Mouse (Mus musculus): ENCODE measurements around the gene Hist1h1b. TPM values are rescaled to one million over a fixed set of nuclear protein-coding genes. Genes with fewer than 3 reads are reported as not detected.
"Not testable (repeated sequence)": the region's sequence is repeated elsewhere in the genome, so short reads cannot be mapped to it uniquely, and the experiment has no call there.

The Hist1h1b gene
- 10 to 100 TPM; 49.0 to 49.9 TPM for total RNA-seq (2021)
- long read RNA-seq, experiment 1 = 0 reads
- long read RNA-seq, experiment 2 = 0 reads

GRCm38 (mm10) chr13:21779767-21780731, at the start of gene Hist1h1b:
Gene Hist1h1b (minus strand): TSS chr13:21780625.
- DNase-seq = peak; percentile 50
- intact Hi-C loops (cut with DNase I; ENCODE audit: low total_unique reads) = no loop called here

GRCm38 (mm10) chr13:21828511-21828910, 48.1 kb upstream of the Hist1h1b start:
- intact Hi-C loops (cut with DNase I; ENCODE audit: low total_unique reads) = loop anchor here (10.0 kb wide), 1 partner anchor 206 kb away; the partner anchor contains the start of genes Hist1h2ah and Hist1h2bk
- no peak for DNase-seq

- DNase-seq = not testable (repeated sequence)
- intact Hi-C loops (cut with DNase I; ENCODE audit: low total_unique reads) = loop anchor here (10.0 kb wide), 1 partner anchor 215 kb away; the partner anchor contains the start of genes Hist1h2ah and Hist1h2bk
Observed at GRCm38 (mm10) chr13:21820082-21820890, 39.9 kb upstream of the Hist1h1b start.

- intact Hi-C loops (cut with DNase I; ENCODE audit: low total_unique reads); DNase-seq: not testable (repeated sequence)
Observed at GRCm38 (mm10) chr13:21812092-21812491, 31.7 kb upstream of the Hist1h1b start.

- intact Hi-C loops (cut with DNase I; ENCODE audit: low total_unique reads); DNase-seq: not testable (repeated sequence)
Observed at GRCm38 (mm10) chr13:21811539-21811938, 31.1 kb upstream of the Hist1h1b start, which contains the start of gene Hist1h4m. Gene Hist1h4m (plus strand): TSS chr13:21811746.

GRCm38 (mm10) chr13:21811074-21811473, 30.6 kb upstream of the Hist1h1b start:
- DNase-seq; intact Hi-C loops (cut with DNase I; ENCODE audit: low total_unique reads): not testable (repeated sequence)

GRCm38 (mm10) chr13:21810073-21810472, 29.6 kb upstream of the Hist1h1b start, which contains the start of the genes Hist1h2bq and Hist1h2ao:
Gene Hist1h2bq (minus strand): TSS chr13:21810197.
Gene Hist1h2ao (plus strand): TSS chr13:21810465.
- intact Hi-C loops (cut with DNase I; ENCODE audit: low total_unique reads); DNase-seq: not testable (repeated sequence)

GRCm38 (mm10) chr13:21803058-21803457, 22.6 kb upstream of the Hist1h1b start:
- intact Hi-C loops (cut with DNase I; ENCODE audit: low total_unique reads); DNase-seq: not testable (repeated sequence)

GRCm38 (mm10) chr13:21797163-21797562, 16.7 kb upstream of the Hist1h1b start:
- intact Hi-C loops (cut with DNase I; ENCODE audit: low total_unique reads); DNase-seq: not testable (repeated sequence)

GRCm38 (mm10) chr13:21795584-21795983, 15.2 kb upstream of the Hist1h1b start:
- no peak for DNase-seq
- intact Hi-C loops (cut with DNase I; ENCODE audit: low total_unique reads) = no loop called here

- intact Hi-C loops (cut with DNase I; ENCODE audit: low total_unique reads) = no loop called here
- no peak for DNase-seq
Observed at GRCm38 (mm10) chr13:21790601-21791283, 10.3 kb upstream of the Hist1h1b start.

GRCm38 (mm10) chr13:21789925-21790324, 9.5 kb upstream of the Hist1h1b start:
- intact Hi-C loops (cut with DNase I; ENCODE audit: low total_unique reads) = no loop called here
- no peak for DNase-seq

- DNase-seq = no peak
- intact Hi-C loops (cut with DNase I; ENCODE audit: low total_unique reads) = no loop called here
Observed at GRCm38 (mm10) chr13:21787760-21788593, 7.6 kb upstream of the Hist1h1b start.

- intact Hi-C loops (cut with DNase I; ENCODE audit: low total_unique reads) = not testable (repeated sequence)
- DNase-seq = peak; percentile 75
Observed at GRCm38 (mm10) chr13:21786899-21787629, 6.6 kb upstream of the Hist1h1b start, which contains the start of the genes Hist1h2an and Hist1h2bp. Gene Hist1h2an (minus strand): TSS chr13:21787218. Gene Hist1h2bp (plus strand): TSS chr13:21787461.

- no peak for DNase-seq
- intact Hi-C loops (cut with DNase I; ENCODE audit: low total_unique reads) = no loop called here
Observed at GRCm38 (mm10) chr13:21786189-21786898, 5.9 kb upstream of the Hist1h1b start.

- no peak for DNase-seq
- intact Hi-C loops (cut with DNase I; ENCODE audit: low total_unique reads) = no loop called here
Observed at GRCm38 (mm10) chr13:21784311-21784710, 3.9 kb upstream of the Hist1h1b start.

- intact Hi-C loops (cut with DNase I; ENCODE audit: low total_unique reads) = no loop called here
- no peak for DNase-seq
Observed at GRCm38 (mm10) chr13:21783734-21784161, 3.3 kb upstream of the Hist1h1b start.
